Mouse (Mus musculus): ENCODE measurements around the gene Atp1a2. TPM values are rescaled to one million over a fixed set of nuclear protein-coding genes. Genes with fewer than 3 reads are reported as not detected.

Gene Atp1a2
- polyA plus RNA-seq, 1 experiment, result 82.9 TPM

- no peak for DNase-seq (ENCODE audit: low read depth)
- TF ChIP-seq CTCF (IDR thresholded peaks at IDR 0.05; ENCODE audit: borderline replicate concordance, extremely low read depth, insufficient read depth, insufficient read length) (no peak), POLR2A (IDR thresholded peaks at IDR 0.05; ENCODE audit: borderline replicate concordance, extremely low read depth, insufficient read depth, insufficient read length, poor library complexity, severe bottlenecking) (no peak)
Observed at GRCm38 (mm10) chr1:172302311-172302710, 4.4 kb upstream of the Atp1a2 start.

- TF ChIP-seq POLR2A (IDR thresholded peaks at IDR 0.05; ENCODE audit: borderline replicate concordance, extremely low read depth, insufficient read depth, insufficient read length, poor library complexity, severe bottlenecking), result no peak
- no peak for TF ChIP-seq CTCF (IDR thresholded peaks at IDR 0.05; ENCODE audit: borderline replicate concordance, extremely low read depth, insufficient read depth, insufficient read length)
Observed at GRCm38 (mm10) chr1:172301180-172301579, 3.3 kb upstream of the Atp1a2 start.

GRCm38 (mm10) chr1:172300247-172300646 is 2.4 kb upstream of the Atp1a2 start:
- DNase-seq (ENCODE audit: low read depth), result no peak

More at GRCm38 (mm10) chr1:172301180-172301579, 3.3 kb upstream of the Atp1a2 start:
- peak; percentile 73 for DNase-seq (ENCODE audit: low read depth)

GRCm38 (mm10) chr1:172299528-172299927 is 1.7 kb upstream of the Atp1a2 start:
- DNase-seq (ENCODE audit: low read depth), result no peak
- no peak for TF ChIP-seq POLR2A (IDR thresholded peaks at IDR 0.05; ENCODE audit: borderline replicate concordance, extremely low read depth, insufficient read depth, insufficient read length, poor library complexity, severe bottlenecking)
- no peak for TF ChIP-seq CTCF (IDR thresholded peaks at IDR 0.05; ENCODE audit: borderline replicate concordance, extremely low read depth, insufficient read depth, insufficient read length)

More at GRCm38 (mm10) chr1:172300247-172300646, 2.4 kb upstream of the Atp1a2 start:
- no peak for TF ChIP-seq POLR2A (IDR thresholded peaks at IDR 0.05; ENCODE audit: borderline replicate concordance, extremely low read depth, insufficient read depth, insufficient read length, poor library complexity, severe bottlenecking)

- no peak for DNase-seq (ENCODE audit: low read depth)
- no peak for TF ChIP-seq CTCF (IDR thresholded peaks at IDR 0.05; ENCODE audit: borderline replicate concordance, extremely low read depth, insufficient read depth, insufficient read length)
- no peak for TF ChIP-seq POLR2A (IDR thresholded peaks at IDR 0.05; ENCODE audit: borderline replicate concordance, extremely low read depth, insufficient read depth, insufficient read length, poor library complexity, severe bottlenecking)
Observed at GRCm38 (mm10) chr1:172296816-172297510, 901 bp downstream of the Atp1a2 start.

GRCm38 (mm10) chr1:172295751-172296197 is 2.1 kb downstream of the Atp1a2 start:
- peak; percentile 93 for DNase-seq (ENCODE audit: low read depth)
- no peak for TF ChIP-seq POLR2A (IDR thresholded peaks at IDR 0.05; ENCODE audit: borderline replicate concordance, extremely low read depth, insufficient read depth, insufficient read length, poor library complexity, severe bottlenecking)
- no peak for TF ChIP-seq CTCF (IDR thresholded peaks at IDR 0.05; ENCODE audit: borderline replicate concordance, extremely low read depth, insufficient read depth, insufficient read length)

GRCm38 (mm10) chr1:172293449-172293848 is 4.4 kb downstream of the Atp1a2 start:
- TF ChIP-seq CTCF (IDR thresholded peaks at IDR 0.05; ENCODE audit: borderline replicate concordance, extremely low read depth, insufficient read depth, insufficient read length) (no peak), POLR2A (IDR thresholded peaks at IDR 0.05; ENCODE audit: borderline replicate concordance, extremely low read depth, insufficient read depth, insufficient read length, poor library complexity, severe bottlenecking) (no peak)
- DNase-seq (ENCODE audit: low read depth), result no peak

GRCm38 (mm10) chr1:172292880-172293279 is 5.0 kb downstream of the Atp1a2 start:
- no peak for DNase-seq (ENCODE audit: low read depth)
- TF ChIP-seq POLR2A (IDR thresholded peaks at IDR 0.05; ENCODE audit: borderline replicate concordance, extremely low read depth, insufficient read depth, insufficient read length, poor library complexity, severe bottlenecking) (no peak), CTCF (IDR thresholded peaks at IDR 0.05; ENCODE audit: borderline replicate concordance, extremely low read depth, insufficient read depth, insufficient read length) (no peak)

- no peak for DNase-seq (ENCODE audit: low read depth)
- TF ChIP-seq POLR2A (IDR thresholded peaks at IDR 0.05; ENCODE audit: borderline replicate concordance, extremely low read depth, insufficient read depth, insufficient read length, poor library complexity, severe bottlenecking), result no peak
- no peak for TF ChIP-seq CTCF (IDR thresholded peaks at IDR 0.05; ENCODE audit: borderline replicate concordance, extremely low read depth, insufficient read depth, insufficient read length)
Observed at GRCm38 (mm10) chr1:172289617-172289946, 8.3 kb downstream of the Atp1a2 start.

- no peak for TF ChIP-seq POLR2A (IDR thresholded peaks at IDR 0.05; ENCODE audit: borderline replicate concordance, extremely low read depth, insufficient read depth, insufficient read length, poor library complexity, severe bottlenecking)
- TF ChIP-seq CTCF (IDR thresholded peaks at IDR 0.05; ENCODE audit: borderline replicate concordance, extremely low read depth, insufficient read depth, insufficient read length), result no peak
- no peak for DNase-seq (ENCODE audit: low read depth)
Observed at GRCm38 (mm10) chr1:172288900-172289616, 8.8 kb downstream of the Atp1a2 start.

GRCm38 (mm10) chr1:172286740-172287139 is 11.1 kb downstream of the Atp1a2 start:
- DNase-seq (ENCODE audit: low read depth), result no peak
- no peak for TF ChIP-seq CTCF (IDR thresholded peaks at IDR 0.05; ENCODE audit: borderline replicate concordance, extremely low read depth, insufficient read depth, insufficient read length)
- TF ChIP-seq POLR2A (IDR thresholded peaks at IDR 0.05; ENCODE audit: borderline replicate concordance, extremely low read depth, insufficient read depth, insufficient read length, poor library complexity, severe bottlenecking), result no peak

GRCm38 (mm10) chr1:172284221-172284620 is 13.6 kb downstream of the Atp1a2 start:
- TF ChIP-seq CTCF (IDR thresholded peaks at IDR 0.05; ENCODE audit: borderline replicate concordance, extremely low read depth, insufficient read depth, insufficient read length) (no peak), POLR2A (IDR thresholded peaks at IDR 0.05; ENCODE audit: borderline replicate concordance, extremely low read depth, insufficient read depth, insufficient read length, poor library complexity, severe bottlenecking) (no peak)
- DNase-seq (ENCODE audit: low read depth), result no peak

Measured in brain, embryonic 14.5 days (tissue).